Mouse (Mus musculus) splenic B cell, adult 2 months (primary cell): Measurements from ENCODE around the gene Agfg2.

Experiments
- DNase-seq: peaks from one replicate; pipeline ENCODE4 v3.0.0-alpha.2; 2011; ENCODE audit warnings: low read depth, low spot score
- H3K27me3 ChIP-seq: 2 replicates; pipeline ENCODE4 v1.6.1; 2012; ENCODE audit warnings: mild to moderate bottlenecking, low read length, moderate library complexity, mixed read lengths; ENCODE audit not compliant: control insufficient read depth, poor library complexity, insufficient read depth, severe bottlenecking
- H3K36me3 ChIP-seq: 2 replicates; pipeline ENCODE4 v1.6.1; 2012; ENCODE audit warnings: mild to moderate bottlenecking, low read length, moderate library complexity, mixed read lengths; ENCODE audit not compliant: control insufficient read depth, poor library complexity, insufficient read depth, severe bottlenecking

Gene Agfg2

GRCm38 (mm10) chr5:137645091-137645651 lies 39.4 kb downstream of the Agfg2 start:
- peak; percentile 81 for DNase-seq
- Histone ChIP-seq H3K27me3 (no peaks in the 10 kb centered on the region), H3K36me3 (peaks cover 9% of the 10 kb centered on the region)

- Histone ChIP-seq H3K36me3 (peaks cover 12% of the 10 kb centered on the region), H3K27me3 (no peaks in the 10 kb centered on the region)
- no peak for DNase-seq
Observed at GRCm38 (mm10) chr5:137644484-137644883, 40.0 kb downstream of the Agfg2 start.

- Histone ChIP-seq H3K36me3 (peaks cover 23% of the 10 kb centered on the region), H3K27me3 (no peaks in the 10 kb centered on the region)
- DNase-seq = no peak
Observed at GRCm38 (mm10) chr5:137642886-137643285, 41.6 kb downstream of the Agfg2 start.

- DNase-seq = peak; percentile 59
- H3K36me3 ChIP-seq = peaks cover 36% of the 10 kb centered on the region
- H3K27me3 ChIP-seq = no peaks in the 10 kb centered on the region
Observed at GRCm38 (mm10) chr5:137641054-137641453, 43.5 kb downstream of the Agfg2 start, which contains the start of gene Sap25. Sap25 (plus strand) TSS chr5:137641334.

- Histone ChIP-seq H3K36me3 (peaks cover 42% of the 10 kb centered on the region), H3K27me3 (no peaks in the 10 kb centered on the region)
- no peak for DNase-seq
Observed at GRCm38 (mm10) chr5:137639472-137639871, 45.1 kb downstream of the Agfg2 start.

GRCm38 (mm10) chr5:137633397-137634084 lies 51.0 kb downstream of the Agfg2 start:
- Histone ChIP-seq H3K36me3 (peaks cover 24% of the 10 kb centered on the region), H3K27me3 (no peaks in the 10 kb centered on the region)
- DNase-seq = no peak

GRCm38 (mm10) chr5:137631591-137631990 lies 52.9 kb downstream of the Agfg2 start:
- Histone ChIP-seq H3K36me3 (peaks cover 7% of the 10 kb centered on the region), H3K27me3 (no peaks in the 10 kb centered on the region)
- peak; percentile 50 for DNase-seq

- H3K36me3 ChIP-seq = peaks cover 7% of the 10 kb centered on the region
- peak; percentile 83 for DNase-seq
- H3K27me3 ChIP-seq = no peaks in the 10 kb centered on the region
Observed at GRCm38 (mm10) chr5:137631171-137631570, 53.4 kb downstream of the Agfg2 start.

- peaks cover 3% of the 10 kb centered on the region for H3K36me3 ChIP-seq
- H3K27me3 ChIP-seq = no peaks in the 10 kb centered on the region
- DNase-seq = peak; percentile 26
Observed at GRCm38 (mm10) chr5:137630602-137631001, 53.9 kb downstream of the Agfg2 start.

GRCm38 (mm10) chr5:137629906-137630545 lies 54.5 kb downstream of the Agfg2 start:
- DNase-seq = peak; percentile 33
- Histone ChIP-seq H3K36me3 (peaks cover 2% of the 10 kb centered on the region), H3K27me3 (no peaks in the 10 kb centered on the region)

GRCm38 (mm10) chr5:137629306-137629721 lies 55.2 kb downstream of the Agfg2 start:
- peaks cover 1% of the 10 kb centered on the region for H3K36me3 ChIP-seq
- peak; percentile 73 for DNase-seq
- H3K27me3 ChIP-seq = no peaks in the 10 kb centered on the region

- Histone ChIP-seq H3K36me3 (no peaks in the 10 kb centered on the region; the same call in none of the 2 replicates), H3K27me3 (no peaks in the 10 kb centered on the region)
- DNase-seq = peak; percentile 100
Observed at GRCm38 (mm10) chr5:137628498-137629305, 55.8 kb downstream of the Agfg2 start, which contains the start of the genes Fbxo24, Lrch4 and Gm20605. Fbxo24 (minus strand) TSS chr5:137629002. Lrch4 (plus strand) TSS chr5:137629121. Gm20605 (plus strand) TSS chr5:137629175.

- DNase-seq = no peak
- Histone ChIP-seq H3K36me3 (no peaks in the 10 kb centered on the region), H3K27me3 (no peaks in the 10 kb centered on the region)
Observed at GRCm38 (mm10) chr5:137627991-137628390, 56.5 kb downstream of the Agfg2 start.

GRCm38 (mm10) chr5:137623937-137624530 lies 60.5 kb downstream of the Agfg2 start:
- no peak for DNase-seq
- H3K27me3 ChIP-seq = no peaks in the 10 kb centered on the region
- H3K36me3 ChIP-seq = no peaks in the 10 kb centered on the region
